Mouse (Mus musculus) adrenal gland, adult 2 months (tissue): ENCODE results near the gene Pigq. TPM values are rescaled to one million over a fixed set of nuclear protein-coding genes. Genes with fewer than 3 reads are reported as not detected.
A peak's percentile ranks its signal among the peaks of the same experiment; 100 is the strongest.

Experiments
- DNase-seq: peaks from one replicate; pipeline ENCODE4 v3.0.0; 2021
- polyA plus RNA-seq: library from polyadenylated mRNA; depleted of rRNA; stranded (reverse); fragments of >200 nt; gene quantifications from 2 replicates; pipeline ENCODE4 v1.2.3, GENCODE M21; 2012
- total RNA-seq, 2 experiments: library from RNA; stranded (reverse); gene quantifications; 2 replicates each; pipeline ENCODE4 v1.2.3; 2021

Pigq gene
- total and polyA plus RNA-seq, 3 experiments: 105 to 187 (median 121) TPM

- DNase-seq: no peak
Measured at GRCm38 (mm10) chr17:25958771-25959494, 14.2 kb upstream of the Pigq start.

- DNase-seq: no peak
Measured at GRCm38 (mm10) chr17:25957586-25958051, 12.9 kb upstream of the Pigq start.

- DNase-seq: no peak
Measured at GRCm38 (mm10) chr17:25956631-25957030, 11.9 kb upstream of the Pigq start.

- no peak for DNase-seq
Measured at GRCm38 (mm10) chr17:25956201-25956600, 11.5 kb upstream of the Pigq start.

GRCm38 (mm10) chr17:25955736-25956135 lies 11.0 kb upstream of the Pigq start:
- no peak for DNase-seq

- DNase-seq: no peak
Measured at GRCm38 (mm10) chr17:25954671-25955070, 9.9 kb upstream of the Pigq start.

- DNase-seq: no peak
Measured at GRCm38 (mm10) chr17:25953161-25953560, 8.4 kb upstream of the Pigq start.

- peak; percentile 30 for DNase-seq
Measured at GRCm38 (mm10) chr17:25951803-25952623, 7.3 kb upstream of the Pigq start, which contains the start of gene A930017K11Rik. Gene A930017K11Rik, minus strand, starts transcription at chr17:25952565.

GRCm38 (mm10) chr17:25951225-25951802 lies 6.6 kb upstream of the Pigq start:
- DNase-seq: no peak

GRCm38 (mm10) chr17:25950706-25951105 lies 6.0 kb upstream of the Pigq start:
- no peak for DNase-seq

- no peak for DNase-seq
Measured at GRCm38 (mm10) chr17:25949981-25950380, 5.2 kb upstream of the Pigq start.

GRCm38 (mm10) chr17:25948051-25948450 lies 3.3 kb upstream of the Pigq start:
- DNase-seq: no peak

GRCm38 (mm10) chr17:25947576-25947975 lies 2.8 kb upstream of the Pigq start:
- DNase-seq: no peak

GRCm38 (mm10) chr17:25946891-25947290 lies 2.2 kb upstream of the Pigq start:
- DNase-seq: no peak

GRCm38 (mm10) chr17:25946349-25946748 lies 1.6 kb upstream of the Pigq start:
- no peak for DNase-seq

GRCm38 (mm10) chr17:25945517-25946155 lies 900 bp upstream of the Pigq start:
- peak; percentile 71 for DNase-seq

GRCm38 (mm10) chr17:25943769-25944168 lies 967 bp downstream of the Pigq start:
- DNase-seq: no peak

GRCm38 (mm10) chr17:25943221-25943620 lies 1.5 kb downstream of the Pigq start:
- no peak for DNase-seq

- DNase-seq: no peak
Measured at GRCm38 (mm10) chr17:25942597-25943151, 2.1 kb downstream of the Pigq start.

- DNase-seq: peak; percentile 89
Measured at GRCm38 (mm10) chr17:25941511-25942241, 3.1 kb downstream of the Pigq start.

GRCm38 (mm10) chr17:25934526-25934925 lies 10.2 kb downstream of the Pigq start:
- peak; percentile 30 for DNase-seq
